Mouse (Mus musculus) right cerebral cortex, adult 18-20 months (tissue): Measurements from ENCODE around the gene Gm20388.

ENCODE experiments used
- DNase-seq: peaks from one replicate; pipeline ENCODE4 v3.0.0; 2022; ENCODE audit warnings: mixed read lengths

Gene Gm20388

DNA sequence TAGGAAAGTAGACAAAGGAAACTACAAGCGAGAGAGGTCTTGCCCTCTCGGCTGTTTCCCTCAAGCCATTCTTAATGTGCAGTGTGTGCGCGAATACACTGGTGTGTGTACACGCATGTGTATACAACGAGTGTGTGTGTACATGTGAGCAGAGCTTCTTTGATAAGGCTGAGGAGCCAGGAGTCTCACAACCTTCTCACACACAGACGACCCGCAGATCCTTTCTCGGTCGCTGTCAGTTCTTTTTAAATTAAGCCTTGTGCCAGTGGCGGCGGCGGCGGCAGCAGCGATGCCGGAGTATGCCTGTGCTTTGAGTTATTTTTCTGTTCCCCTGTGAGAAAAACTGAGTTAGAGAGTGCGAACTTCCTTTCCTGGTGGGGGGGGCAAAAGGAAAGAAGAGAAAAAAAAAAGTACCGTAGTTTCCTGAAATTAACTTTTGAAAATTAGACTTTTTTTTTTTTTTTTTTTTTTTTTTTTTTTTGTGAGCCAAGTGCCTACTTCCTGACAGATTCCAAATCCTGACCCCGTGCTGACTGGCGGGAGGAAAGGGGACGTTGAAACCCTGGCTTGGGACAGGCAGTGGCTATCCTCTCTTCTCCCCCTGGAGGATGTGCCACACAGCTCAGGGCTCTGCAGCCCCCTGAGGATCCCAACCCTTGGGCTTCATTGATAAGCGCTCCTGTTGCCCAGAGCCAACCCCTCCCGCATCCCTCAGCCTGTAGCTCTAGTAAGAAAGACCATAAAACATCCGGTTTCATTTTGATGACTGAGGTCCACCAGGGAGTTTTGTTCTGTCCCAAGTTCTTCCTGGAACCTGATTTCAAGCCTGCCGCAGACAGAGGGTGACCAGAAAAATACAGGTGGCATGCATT is 1038.2 kb downstream of the Gm20388 start:
- no peak for DNase-seq

GRCm38 (mm10) chr8:120950674-120951218 is 1040.1 kb downstream of the Gm20388 start:
- DNase-seq, result no peak

DNA sequence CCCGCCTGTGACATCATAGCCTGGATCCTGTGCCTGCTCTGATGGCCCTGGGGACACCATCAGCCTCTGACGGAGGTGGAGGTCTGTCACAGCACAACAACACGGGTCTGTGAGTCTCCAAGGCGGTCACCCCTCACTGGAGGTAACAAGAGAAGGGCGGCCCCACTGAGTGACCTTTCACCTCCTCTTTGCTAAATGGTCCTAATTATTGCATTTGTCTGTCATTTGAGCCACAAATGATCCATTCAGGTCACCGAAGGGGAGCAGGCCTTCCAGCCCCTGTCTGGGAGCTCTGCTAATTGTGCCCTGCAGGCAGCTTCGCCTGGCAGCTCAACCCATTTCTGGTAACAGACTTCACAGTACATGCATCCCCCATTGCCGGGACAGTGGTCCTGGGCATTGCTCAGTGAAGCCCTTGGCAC is 1048.8 kb downstream of the Gm20388 start:
- no peak for DNase-seq

- no peak for DNase-seq
These were observed 1052.2 kb downstream of the Gm20388 start for GRCm38 (mm10) chr8:120962606-120963380.

- no peak for DNase-seq
These were observed 1055.9 kb downstream of the Gm20388 start for GRCm38 (mm10) chr8:120966557-120966956.

DNA sequence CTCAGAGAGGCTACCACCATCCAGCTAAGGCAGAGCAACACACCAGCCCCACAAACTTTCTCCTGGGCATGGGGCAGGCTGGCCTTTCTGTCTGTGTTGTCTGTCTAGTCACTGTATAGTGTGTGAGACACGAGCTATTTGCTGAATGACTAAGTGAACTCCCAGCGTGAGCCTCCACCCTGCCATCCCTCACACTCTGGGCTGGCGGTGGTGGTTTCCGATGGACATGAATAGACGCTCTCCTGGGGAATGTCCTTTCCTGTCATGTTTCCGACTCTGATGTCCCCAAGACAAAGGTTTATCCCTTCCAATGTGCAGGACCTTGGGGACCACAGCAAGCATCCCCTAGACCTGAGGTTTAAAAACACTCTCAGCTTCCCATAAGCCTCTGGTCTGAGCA is 1057.7 kb downstream of the Gm20388 start:
- no peak for DNase-seq

- no peak for DNase-seq
These were observed 1059.7 kb downstream of the Gm20388 start for GRCm38 (mm10) chr8:120970346-120970745.

DNA sequence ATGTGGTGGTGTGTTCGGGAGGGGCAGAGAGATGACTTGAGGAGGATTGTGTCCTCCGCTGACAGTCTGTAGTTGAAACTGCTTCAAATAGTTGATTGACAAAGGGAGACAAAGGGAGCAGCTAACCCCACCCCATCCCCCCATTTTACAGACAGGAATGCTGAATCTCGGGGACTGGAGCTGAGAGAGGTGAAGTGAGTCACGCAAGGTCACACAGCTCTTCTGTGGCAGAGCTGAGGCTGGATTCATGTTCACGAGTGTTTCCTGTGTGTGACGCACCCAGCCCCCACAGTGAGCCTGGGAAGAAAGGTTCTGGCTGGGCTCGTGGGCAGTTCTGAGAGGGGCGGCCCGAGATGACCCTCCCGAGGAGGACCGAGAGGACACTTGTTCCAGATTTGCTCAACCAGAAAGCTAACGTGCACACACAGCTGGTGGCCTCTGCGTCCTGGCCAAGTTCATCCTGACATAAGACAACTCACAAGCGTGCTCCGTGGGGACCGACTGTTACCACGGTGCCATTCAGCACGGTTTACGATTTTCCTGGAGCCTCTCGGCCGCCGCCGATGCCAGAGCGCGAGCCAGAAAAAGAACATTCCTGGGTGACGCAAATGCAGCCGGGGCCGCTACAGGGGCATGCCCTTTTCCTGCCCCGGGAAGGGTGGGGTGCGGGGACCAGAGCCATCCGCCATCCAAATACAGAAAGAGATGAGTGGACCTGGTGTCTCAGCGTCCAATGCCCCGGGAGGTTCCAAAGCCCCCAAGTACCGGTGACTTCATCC is 1061.2 kb downstream of the Gm20388 start:
- DNase-seq, result no peak

GRCm38 (mm10) chr8:120973046-120973445 is 1062.4 kb downstream of the Gm20388 start:
- DNase-seq, result no peak

GRCm38 (mm10) chr8:120977131-120977530 is 1066.5 kb downstream of the Gm20388 start:
- DNase-seq, result no peak

DNA sequence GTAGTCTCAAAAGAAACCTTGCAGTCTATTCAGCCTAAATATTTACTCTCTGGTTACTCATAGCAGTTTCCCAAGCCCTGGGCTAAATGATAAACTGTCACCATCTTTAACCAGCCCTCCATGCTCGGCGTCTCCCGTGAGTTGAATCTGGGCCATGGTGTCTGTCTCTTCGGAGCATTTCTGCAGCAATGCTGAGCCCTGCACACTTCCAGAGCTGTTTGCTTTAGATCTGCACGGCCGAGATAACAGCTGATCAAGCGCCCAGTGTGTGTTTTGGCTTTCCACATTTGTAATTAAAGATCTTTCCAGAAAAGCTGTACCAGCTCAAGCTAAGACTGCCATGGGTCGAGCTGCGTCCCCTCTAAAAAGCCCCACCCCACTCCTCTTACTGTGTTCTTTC is 1068.6 kb downstream of the Gm20388 start:
- no peak for DNase-seq

GRCm38 (mm10) chr8:120980948-120981347 is 1070.3 kb downstream of the Gm20388 start:
- DNase-seq, result no peak

DNA sequence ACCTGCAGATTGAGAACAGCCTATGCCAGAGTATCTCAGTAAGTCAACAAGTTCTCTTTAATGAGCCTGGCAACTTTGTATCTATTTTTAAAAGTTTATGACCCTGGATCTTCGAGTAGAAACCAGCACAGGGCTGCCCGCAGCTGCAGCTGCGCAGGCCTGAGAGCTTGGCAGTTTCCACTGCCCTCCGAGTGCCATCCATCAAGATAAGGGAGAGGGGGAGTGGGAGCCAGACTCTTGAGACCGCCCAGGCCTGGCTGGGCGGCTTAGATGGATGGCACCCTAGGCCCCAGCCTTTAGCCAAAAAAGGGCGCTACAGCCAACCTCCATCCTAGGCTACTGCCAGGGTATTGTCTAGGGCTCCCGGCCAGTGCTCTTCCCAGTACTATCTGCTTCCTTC is 1074.2 kb downstream of the Gm20388 start:
- DNase-seq, result no peak

DNA sequence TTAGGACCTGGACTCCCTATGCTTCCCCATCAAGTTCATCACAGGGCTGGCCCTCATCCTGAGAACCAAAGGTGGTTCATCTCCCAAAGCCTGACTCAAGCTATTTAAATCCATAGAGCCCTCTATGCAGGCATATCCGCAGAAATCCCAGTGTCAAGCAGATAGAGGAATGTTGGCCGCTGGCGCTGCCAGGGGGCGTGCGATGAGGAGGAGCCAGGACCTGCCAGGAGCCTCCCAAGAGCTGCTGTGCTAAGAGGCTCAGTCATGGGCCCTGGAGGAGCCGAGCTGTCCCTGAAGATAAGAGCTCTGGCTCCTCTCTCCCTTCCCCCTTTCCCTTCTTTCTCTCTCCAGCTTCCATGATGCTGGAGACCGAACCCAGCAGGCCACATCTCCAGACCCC is 1075.4 kb downstream of the Gm20388 start:
- DNase-seq, result no peak

DNA sequence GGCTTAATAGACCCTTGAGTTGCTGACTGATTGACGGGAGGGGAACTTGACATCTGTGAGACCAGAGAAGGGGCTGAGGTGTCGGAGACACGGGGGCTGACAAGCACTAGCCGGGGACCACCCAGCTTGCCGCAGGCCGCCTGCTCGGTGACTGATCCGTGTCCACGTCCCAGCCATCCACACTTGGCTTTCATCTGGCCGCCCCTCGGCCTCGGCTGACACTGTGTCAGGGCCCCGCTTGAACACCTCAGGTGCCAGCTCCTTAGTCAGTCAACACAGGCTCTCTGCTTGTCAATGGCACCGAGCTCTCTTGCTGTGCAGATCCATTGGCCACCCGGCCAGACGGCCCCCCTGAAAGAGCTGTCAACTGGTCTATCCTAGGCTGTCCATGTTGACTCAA is 1083.1 kb downstream of the Gm20388 start:
- no peak for DNase-seq

GRCm38 (mm10) chr8:120995424-120995823 is 1084.8 kb downstream of the Gm20388 start:
- no peak for DNase-seq

DNA sequence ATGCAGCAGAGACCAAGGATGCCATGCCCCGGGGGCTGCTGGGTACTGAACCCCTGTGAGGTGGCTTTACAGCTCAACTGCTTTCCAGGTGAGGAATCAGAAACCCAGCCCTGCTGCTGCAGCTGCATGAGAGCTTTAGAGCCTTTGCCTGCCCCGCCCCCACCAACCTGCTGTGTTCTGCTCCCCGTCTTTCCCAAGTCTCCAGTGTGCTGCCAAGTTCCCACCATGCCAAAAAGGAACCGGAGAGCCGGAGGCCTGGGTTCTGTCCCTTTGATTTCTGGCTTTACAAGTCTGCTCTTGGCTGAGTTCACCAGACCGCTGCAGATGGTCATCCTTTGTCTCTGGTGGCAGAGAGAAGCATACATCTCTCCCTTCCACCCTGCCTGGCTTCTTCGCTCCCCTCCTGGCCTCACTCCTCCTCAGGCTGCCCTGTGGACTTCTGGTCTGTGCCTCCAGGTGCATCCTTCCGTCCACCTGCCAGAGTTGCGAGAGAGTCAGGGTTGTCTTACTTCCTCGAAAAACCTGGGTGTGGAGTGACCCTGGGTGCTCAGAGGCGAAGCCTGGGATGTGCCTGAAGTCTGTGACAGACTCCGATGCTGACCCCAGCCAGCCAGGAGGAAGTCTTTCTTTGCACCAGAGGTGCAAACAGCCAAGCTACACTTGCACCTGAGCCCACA is 1086.4 kb downstream of the Gm20388 start:
- DNase-seq, result no peak

- DNase-seq, result no peak
These were observed 1087.3 kb downstream of the Gm20388 start for GRCm38 (mm10) chr8:120997926-120998325.

DNA sequence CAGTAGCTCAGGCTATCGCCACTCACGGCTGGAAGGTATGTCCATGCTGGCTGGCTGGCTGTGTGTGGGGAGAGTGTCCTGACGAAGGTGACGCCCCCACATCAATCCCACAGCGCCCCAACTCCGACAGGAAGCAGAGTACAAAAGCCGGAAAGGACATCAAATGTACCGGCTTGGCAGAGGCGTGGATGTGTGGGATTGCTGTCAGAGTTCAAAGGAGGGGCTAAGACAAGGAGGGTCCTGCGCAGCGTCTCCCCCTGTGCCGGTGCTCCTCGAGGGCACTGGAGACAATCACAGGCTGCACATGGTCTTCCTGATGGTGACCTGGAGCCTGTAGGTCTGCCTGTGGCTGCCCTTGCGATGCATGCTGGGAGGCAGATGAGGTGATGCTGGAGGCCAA is 1088.3 kb downstream of the Gm20388 start:
- no peak for DNase-seq

- no peak for DNase-seq
These were observed 1091.3 kb downstream of the Gm20388 start for GRCm38 (mm10) chr8:121001951-121002350.

- DNase-seq, result no peak
These were observed 1092.4 kb downstream of the Gm20388 start for GRCm38 (mm10) chr8:121002871-121003539.

- DNase-seq, result no peak
These were observed 1093.0 kb downstream of the Gm20388 start for GRCm38 (mm10) chr8:121003639-121004038.
